Mouse (Mus musculus) limb, embryonic 10.5 days (tissue): ENCODE results near the gene Pipox. TPM values are rescaled to one million over a fixed set of nuclear protein-coding genes. Genes with fewer than 3 reads are reported as not detected.

Source experiments
- DNase-seq: peaks from one replicate; pipeline ENCODE4 v3.0.0-alpha.2; 2017; ENCODE audit warnings: low spot score
- H3K27ac ChIP-seq: fragments of 300-500 bp; sonication (generic); 2 replicates; pipeline ENCODE4 v1.5.1; 2016; ENCODE audit warnings: mild to moderate bottlenecking
- H3K27me3 ChIP-seq: fragments of 300-500 bp; sonication (generic); 2 replicates; pipeline ENCODE4 v1.6.1; 2016; ENCODE audit warnings: low read depth, mild to moderate bottlenecking; ENCODE audit not compliant: poor library complexity, severe bottlenecking
- H3K36me3 ChIP-seq: fragments of 300-500 bp; sonication (generic); 2 replicates; pipeline ENCODE4 v1.6.1; 2016; ENCODE audit warnings: mild to moderate bottlenecking, moderate library complexity
- H3K4me1 ChIP-seq: fragments of 300-500 bp; sonication (generic); 2 replicates; pipeline ENCODE4 v1.6.1; 2016
- H3K4me3 ChIP-seq: fragments of 300-500 bp; sonication (generic); 2 replicates; pipeline ENCODE4 v1.5.1; 2016; ENCODE audit warnings: mild to moderate bottlenecking, moderate library complexity
- H3K9me3 ChIP-seq: fragments of 300-500 bp; sonication (generic); replicated peaks from 2 replicates; pipeline ENCODE4 v1.6.1; 2016; ENCODE audit warnings: mild to moderate bottlenecking
- WGBS: fragments of 180-500 bp; shearing (Covaris S2); methylation state at CpG from one replicate; pipeline ENCODE4 v1.1.7; 2016; 5-methylcytosine and 5-hydroxymethylcytosine counted together
- polyA plus RNA-seq: library from polyadenylated mRNA; unstranded; fragments of >200 nt; fragmentation: Nextera tagmentation; extraction: Ambion mirVana; gene quantifications from 2 replicates; pipeline ENCODE4 v1.2.1, GENCODE M21; 2016

Gene Pipox
- polyA plus RNA-seq, 1 experiment from 2014 or later = 0.48 TPM

DNA sequence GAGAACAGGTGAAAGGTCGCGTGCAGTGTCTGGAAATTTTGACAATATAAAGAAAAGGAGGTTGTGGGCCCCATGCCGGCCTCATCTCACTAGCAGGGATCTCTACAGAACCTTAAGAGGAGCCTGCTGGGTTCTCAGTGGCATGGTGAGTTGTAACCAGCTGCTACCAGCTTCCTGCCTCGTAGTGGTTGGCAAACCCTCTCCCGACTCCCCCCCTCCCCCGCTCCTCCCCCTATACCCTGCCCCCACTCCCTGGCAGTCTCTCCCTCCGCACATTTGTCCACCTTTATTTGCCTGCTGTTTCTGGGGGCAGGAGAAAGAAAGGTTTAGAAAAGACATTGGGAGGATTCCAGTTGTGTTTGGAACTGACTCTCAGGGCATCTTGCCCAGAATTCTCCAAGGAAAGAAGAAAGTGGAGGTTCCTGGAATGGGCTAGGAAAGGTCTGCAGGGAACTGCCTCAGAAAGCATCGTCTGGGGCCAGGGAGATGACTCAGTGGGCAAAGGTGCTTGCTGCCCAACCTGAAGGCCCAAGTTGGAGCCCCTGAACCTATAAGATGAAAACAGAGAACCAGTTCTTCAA is 8.0 kb upstream of the Pipox start:
- DNase-seq = no peak
- no peaks in the 10 kb centered on the region for H3K9me3 ChIP-seq
- H3K4me3 ChIP-seq = no peak overlapping the region
- no peaks in the 10 kb centered on the region for H3K36me3 ChIP-seq
- WGBS = 46% methylated on average over 8 of the region's 8 CpGs
- H3K4me1 ChIP-seq = peaks cover 23% of the 10 kb centered on the region
- H3K27ac ChIP-seq = no peak overlapping the region
- peaks cover 83% of the 10 kb centered on the region for H3K27me3 ChIP-seq

DNA sequence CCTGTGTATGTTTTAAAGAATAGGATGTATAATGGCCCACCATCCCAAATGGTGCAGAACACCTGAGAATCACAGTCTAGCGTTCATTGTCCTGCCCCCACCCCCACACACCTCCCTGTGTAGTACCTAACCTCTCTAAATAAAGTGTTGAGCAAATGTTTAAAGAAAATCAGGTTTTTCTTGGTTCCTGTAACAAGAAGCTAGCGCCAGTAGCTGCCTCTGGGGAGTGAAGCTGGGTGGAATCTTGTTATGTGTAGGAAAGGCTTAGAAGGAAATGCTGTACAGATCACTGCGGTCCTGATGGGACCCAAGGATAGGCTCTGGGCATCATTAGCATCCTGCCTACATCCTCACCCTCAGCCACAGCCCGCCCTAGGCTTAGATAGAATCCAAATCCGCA is 7.5 kb upstream of the Pipox start:
- WGBS = 65% methylated on average over 5 of the region's 5 CpGs
- Histone ChIP-seq H3K27ac (no peak overlapping the region), H3K36me3 (no peaks in the 10 kb centered on the region), H3K27me3 (peaks cover 84% of the 10 kb centered on the region), H3K9me3 (no peaks in the 10 kb centered on the region), H3K4me3 (no peak overlapping the region), H3K4me1 (peaks cover 21% of the 10 kb centered on the region)
- DNase-seq = no peak

DNA sequence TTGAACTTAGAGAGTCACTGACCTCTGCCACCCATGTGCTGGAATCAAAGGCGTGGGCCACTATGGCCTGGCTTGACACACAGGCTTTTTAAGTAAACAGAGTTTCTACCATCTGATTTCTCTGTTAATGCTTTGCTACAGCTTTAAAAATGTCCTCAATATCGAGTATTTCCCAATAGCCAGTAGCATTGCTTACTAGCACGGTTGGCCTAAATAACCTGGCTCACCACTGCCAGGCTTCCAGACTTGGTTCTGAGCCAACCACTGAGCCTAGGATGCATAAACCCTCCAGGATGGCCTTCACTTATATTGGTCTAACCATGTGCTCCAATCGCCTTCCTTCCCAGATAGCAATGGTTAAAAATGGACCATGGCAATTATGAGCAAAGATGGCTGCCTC is 6.8 kb upstream of the Pipox start:
- Histone ChIP-seq H3K27me3 (peaks cover 88% of the 10 kb centered on the region), H3K4me3 (no peak overlapping the region), H3K9me3 (no peaks in the 10 kb centered on the region), H3K36me3 (no peaks in the 10 kb centered on the region), H3K4me1 (peaks cover 21% of the 10 kb centered on the region), H3K27ac (no peak overlapping the region)
- 89% methylated on average over 4 of the region's 4 CpGs for WGBS
- no peak for DNase-seq

DNA sequence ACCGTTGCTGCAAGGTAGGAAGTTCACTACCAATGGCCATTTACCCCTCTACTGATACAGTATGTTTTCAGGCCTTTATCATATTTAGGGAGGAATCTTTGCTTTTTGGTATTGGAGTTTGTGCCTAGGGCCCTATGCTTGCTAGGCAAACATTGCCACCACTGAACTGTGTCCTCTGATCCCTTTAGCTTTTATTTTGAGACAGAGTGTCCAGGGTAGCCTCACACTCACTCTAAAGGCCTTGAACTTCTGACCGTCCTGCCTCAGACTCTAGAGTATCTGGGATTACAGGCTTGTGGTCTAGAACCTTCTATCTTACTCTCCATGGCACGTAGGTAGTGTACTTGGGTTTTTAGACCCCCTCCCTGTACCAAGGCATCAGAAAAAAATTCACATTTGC is 6.3 kb upstream of the Pipox start:
- Histone ChIP-seq H3K9me3 (no peaks in the 10 kb centered on the region), H3K4me1 (peaks cover 21% of the 10 kb centered on the region), H3K27ac (no peak overlapping the region), H3K36me3 (no peaks in the 10 kb centered on the region), H3K4me3 (no peak overlapping the region), H3K27me3 (peaks cover 89% of the 10 kb centered on the region)
- no peak for DNase-seq
- WGBS = 89% methylated on average over 3 of the region's 3 CpGs

DNA sequence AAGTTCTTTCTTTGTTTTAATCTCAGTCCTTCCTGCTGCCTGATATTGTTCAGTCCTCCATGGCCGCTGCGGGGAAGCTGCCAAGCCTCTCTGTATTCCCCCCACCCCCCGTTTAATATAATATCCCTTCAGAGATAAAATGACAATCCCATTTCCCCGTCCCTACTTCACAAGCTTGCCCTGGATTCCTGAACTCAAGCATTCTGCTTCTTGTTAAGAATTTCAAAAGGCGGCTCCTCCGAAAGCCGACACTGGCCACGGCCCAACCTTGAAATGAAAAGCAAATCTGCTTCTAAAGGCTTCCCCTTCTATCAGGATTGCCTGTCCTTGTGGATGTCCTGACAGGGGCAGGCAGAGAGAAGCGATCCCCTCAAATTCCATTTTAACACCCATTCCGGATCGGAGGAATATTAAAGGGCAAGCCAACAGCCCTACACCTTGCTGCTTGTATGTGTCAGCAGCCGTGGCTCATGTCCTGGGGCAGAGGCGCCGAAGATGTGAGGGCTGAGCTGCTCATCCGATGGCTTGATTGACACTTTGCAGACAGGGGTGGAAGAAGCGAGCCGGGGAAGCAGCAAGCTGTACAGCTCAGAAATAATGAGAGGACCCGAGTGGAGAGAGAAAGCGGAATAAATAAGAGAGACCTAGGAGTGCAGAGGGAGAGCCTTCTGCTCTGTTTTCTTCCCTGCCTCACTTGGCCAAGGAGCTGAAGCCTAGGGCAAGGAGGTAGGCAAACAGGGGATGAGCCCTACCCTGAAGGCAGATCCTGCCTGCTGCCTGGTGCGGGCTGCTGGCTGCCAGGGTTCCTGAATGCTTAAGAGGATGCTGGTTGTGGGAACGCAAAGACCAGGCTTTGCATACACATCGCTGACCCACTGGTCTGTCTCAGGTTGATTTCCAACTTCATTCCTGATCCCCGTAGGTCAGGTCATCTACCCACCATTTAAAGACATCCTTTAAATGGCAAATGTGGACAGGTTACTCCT is 3.2 kb upstream of the Pipox start:
- 0 out of 2 replicates have a peak overlapping the region, but pooled peaks have one; percentile 1 for H3K4me3 ChIP-seq
- H3K27me3 ChIP-seq = peaks cover 94% of the 10 kb centered on the region
- H3K9me3 ChIP-seq = no peaks in the 10 kb centered on the region
- peaks cover 33% of the 10 kb centered on the region for H3K4me1 ChIP-seq
- no peaks in the 10 kb centered on the region for H3K36me3 ChIP-seq
- WGBS = 32% methylated on average over 23 of the region's 23 CpGs
- DNase-seq = peak; percentile 33
- H3K27ac ChIP-seq = no peak overlapping the region

DNA sequence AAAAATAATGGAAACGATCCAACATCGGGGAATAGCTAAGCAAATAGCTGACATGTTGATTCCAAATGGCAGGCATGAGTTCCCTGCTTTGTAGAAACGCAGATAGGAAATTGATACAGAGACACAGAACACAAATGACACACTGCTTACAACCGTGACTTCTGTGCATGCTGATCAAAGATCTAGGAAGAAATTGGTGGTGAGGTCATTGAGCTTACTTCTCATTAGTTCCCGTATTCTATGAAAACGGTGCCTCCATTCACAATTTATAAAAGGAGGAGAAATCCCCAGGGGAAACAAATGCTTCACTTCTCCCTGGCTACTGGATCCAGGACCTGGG is 2.6 kb upstream of the Pipox start:
- Histone ChIP-seq H3K4me3 (no peak overlapping the region), H3K27me3 (peaks cover 93% of the 10 kb centered on the region), H3K27ac (no peak overlapping the region), H3K36me3 (no peaks in the 10 kb centered on the region), H3K4me1 (peaks cover 27% of the 10 kb centered on the region), H3K9me3 (no peaks in the 10 kb centered on the region)
- no peak for DNase-seq
- 69% methylated on average over 6 of the region's 6 CpGs for WGBS

DNA sequence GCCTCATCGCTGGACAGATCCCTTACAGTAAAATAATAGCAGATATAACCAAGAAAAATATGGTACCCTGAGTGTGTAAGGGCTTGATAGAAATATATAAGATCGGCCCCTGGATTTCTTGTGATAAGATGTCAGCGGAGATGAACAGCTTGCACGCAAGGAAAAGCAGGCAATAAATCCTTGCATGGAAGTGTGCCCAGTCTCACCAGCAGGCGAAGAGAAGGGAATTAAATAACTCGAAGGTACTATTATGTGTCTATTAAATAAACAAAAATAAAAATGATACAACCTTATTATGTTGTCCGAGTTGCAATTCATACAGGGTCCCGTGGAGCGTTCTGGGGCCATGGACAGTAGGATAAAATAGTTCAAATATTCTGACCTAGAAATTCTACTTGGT is 2.1 kb upstream of the Pipox start:
- H3K9me3 ChIP-seq = no peaks in the 10 kb centered on the region
- H3K4me1 ChIP-seq = peaks cover 27% of the 10 kb centered on the region
- H3K27me3 ChIP-seq = peaks cover 92% of the 10 kb centered on the region
- WGBS = 89% methylated on average over 9 of the region's 9 CpGs
- no peak for DNase-seq
- no peak overlapping the region for H3K4me3 ChIP-seq
- no peak overlapping the region for H3K27ac ChIP-seq
- no peaks in the 10 kb centered on the region for H3K36me3 ChIP-seq

DNA sequence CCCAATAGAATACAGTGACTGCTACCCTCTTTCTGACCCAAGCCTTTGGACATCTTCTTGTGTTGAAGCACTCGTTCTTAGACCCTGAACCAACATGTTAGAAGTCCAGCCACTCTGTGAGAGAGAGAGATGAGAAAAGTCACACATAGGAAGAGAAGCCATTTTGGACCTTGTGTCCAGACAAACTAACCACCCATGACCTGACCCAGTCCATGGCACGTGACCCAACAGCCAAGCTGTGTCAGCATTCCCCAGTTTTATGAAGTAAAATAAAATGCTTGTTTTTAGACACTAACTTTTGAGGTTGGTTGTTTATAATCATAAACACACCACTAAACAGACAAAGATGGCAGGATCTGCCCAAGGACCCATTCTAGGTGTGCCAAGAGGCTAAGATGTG is 1.1 kb upstream of the Pipox start:
- no peak overlapping the region for H3K27ac ChIP-seq
- WGBS = 84% methylated on average over 2 of the region's 2 CpGs
- peaks cover 31% of the 10 kb centered on the region for H3K4me1 ChIP-seq
- peaks cover 89% of the 10 kb centered on the region for H3K27me3 ChIP-seq
- H3K36me3 ChIP-seq = no peaks in the 10 kb centered on the region
- DNase-seq = no peak
- H3K4me3 ChIP-seq = no peak overlapping the region
- H3K9me3 ChIP-seq = no peaks in the 10 kb centered on the region

DNA sequence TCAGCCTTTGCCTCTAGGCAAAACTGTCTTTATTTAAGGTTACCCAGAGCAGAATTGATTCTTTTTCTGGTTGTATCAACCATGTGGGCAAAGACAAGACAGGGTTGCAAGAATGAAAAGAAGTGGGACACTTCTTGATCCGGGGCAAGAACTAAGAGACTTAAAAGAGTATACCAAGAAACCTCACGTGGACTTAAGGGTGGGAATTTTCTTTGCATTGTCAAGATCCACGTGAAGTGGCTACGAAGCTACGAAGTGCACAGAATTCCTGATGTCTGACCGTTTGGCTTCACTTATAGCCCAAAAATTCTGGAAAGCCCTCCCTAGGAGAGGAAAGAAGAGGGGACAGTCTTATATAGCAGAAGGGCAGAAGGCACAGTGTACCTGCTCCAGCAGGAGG is 613 bp downstream of the Pipox start:
- Histone ChIP-seq H3K4me3 (no peak overlapping the region), H3K27me3 (peaks cover 72% of the 10 kb centered on the region), H3K27ac (peak overlapping the region; percentile 6; the same call in 1 of the 2 replicates), H3K4me1 (peaks cover 31% of the 10 kb centered on the region), H3K36me3 (no peaks in the 10 kb centered on the region), H3K9me3 (no peaks in the 10 kb centered on the region)
- DNase-seq = no peak
- WGBS = 35% methylated on average over 6 of the region's 6 CpGs

DNA sequence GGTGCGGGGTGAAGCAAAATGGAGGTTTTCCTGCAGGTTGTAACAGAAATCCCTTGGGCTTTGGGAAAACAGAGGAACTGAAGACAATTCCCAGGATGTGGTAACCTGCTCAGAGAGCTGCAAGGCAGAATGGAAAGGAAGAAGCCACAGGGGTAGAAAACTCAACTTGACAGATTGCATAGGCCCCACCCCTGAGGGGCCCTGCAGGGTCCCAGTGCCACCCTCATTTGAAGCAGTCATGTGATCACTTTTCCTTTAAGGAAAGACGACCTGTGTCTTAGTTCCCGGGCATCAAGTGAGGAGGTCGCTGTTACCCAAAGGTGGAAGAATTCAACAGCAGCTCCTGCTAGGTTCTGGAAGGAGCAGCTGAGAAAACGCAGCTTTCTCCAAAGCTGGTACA is 1.0 kb downstream of the Pipox start:
- H3K36me3 ChIP-seq = no peaks in the 10 kb centered on the region
- 9% methylated on average over 5 of the region's 5 CpGs for WGBS
- no peak overlapping the region for H3K4me3 ChIP-seq
- no peaks in the 10 kb centered on the region for H3K9me3 ChIP-seq
- H3K27me3 ChIP-seq = peaks cover 68% of the 10 kb centered on the region
- peaks cover 31% of the 10 kb centered on the region for H3K4me1 ChIP-seq
- H3K27ac ChIP-seq = no peak overlapping the region
- no peak for DNase-seq

DNA sequence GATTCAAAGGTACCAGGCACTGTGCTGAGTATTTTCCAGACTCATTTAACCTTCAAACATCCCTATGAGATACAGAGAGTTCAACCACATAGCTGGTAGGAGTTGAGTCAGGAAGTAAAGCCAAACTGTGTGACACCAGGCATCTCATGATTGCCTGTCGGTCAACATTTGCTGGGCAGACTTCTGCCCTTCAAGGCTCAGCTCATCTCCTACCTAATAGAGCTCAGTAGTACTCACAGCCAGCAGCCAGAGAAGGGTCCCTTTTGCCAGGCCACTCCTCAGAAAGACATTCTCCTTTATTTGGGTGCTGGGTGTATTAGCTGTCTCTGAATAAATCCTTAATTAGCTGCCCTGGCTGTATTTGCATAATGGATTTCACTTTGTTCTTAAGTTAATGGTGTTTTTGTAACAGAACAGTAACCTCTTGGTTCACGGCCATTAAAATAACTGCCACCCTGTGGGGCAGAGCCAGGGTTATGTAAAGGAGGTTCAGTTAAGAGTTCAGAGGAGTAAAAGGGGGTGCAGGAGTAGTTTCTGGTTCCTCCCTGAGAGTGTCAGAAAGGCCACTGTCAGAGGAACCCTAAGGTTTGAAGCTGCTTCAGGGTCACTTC is 3.1 kb downstream of the Pipox start:
- no peak overlapping the region for H3K4me3 ChIP-seq
- no peak for DNase-seq
- H3K27me3 ChIP-seq = peaks cover 60% of the 10 kb centered on the region
- H3K9me3 ChIP-seq = no peaks in the 10 kb centered on the region
- H3K36me3 ChIP-seq = no peaks in the 10 kb centered on the region
- H3K4me1 ChIP-seq = peaks cover 36% of the 10 kb centered on the region
- no peak overlapping the region for H3K27ac ChIP-seq
- WGBS = 44% methylated on average over 2 of the region's 2 CpGs

DNA sequence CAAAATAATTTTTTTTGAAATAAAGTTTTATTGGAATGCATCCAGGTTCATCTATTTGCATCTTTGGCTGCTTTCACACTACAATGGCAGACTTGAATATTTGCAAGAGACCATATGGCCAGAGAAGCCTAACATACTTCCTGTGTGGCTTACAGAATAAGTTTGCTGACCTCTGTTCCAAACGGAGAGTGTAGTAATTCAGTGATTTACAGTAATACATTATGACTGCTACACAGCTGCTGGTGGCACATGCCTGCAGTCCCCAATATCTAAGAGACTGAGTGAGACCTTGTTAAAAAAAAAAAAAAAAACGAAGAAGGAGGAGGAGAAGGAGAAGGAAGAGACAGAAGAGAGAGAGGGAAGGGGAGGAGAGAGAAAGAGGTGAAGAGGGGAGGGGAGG is 4.4 kb downstream of the Pipox start:
- Histone ChIP-seq H3K27me3 (peaks cover 61% of the 10 kb centered on the region), H3K27ac (no peak overlapping the region), H3K9me3 (no peaks in the 10 kb centered on the region), H3K4me1 (peaks cover 49% of the 10 kb centered on the region), H3K36me3 (no peaks in the 10 kb centered on the region), H3K4me3 (no peak overlapping the region)
- DNase-seq = no peak
- 49% methylated on average over 2 of the region's 2 CpGs for whole genome bisulfite sequencing

DNA sequence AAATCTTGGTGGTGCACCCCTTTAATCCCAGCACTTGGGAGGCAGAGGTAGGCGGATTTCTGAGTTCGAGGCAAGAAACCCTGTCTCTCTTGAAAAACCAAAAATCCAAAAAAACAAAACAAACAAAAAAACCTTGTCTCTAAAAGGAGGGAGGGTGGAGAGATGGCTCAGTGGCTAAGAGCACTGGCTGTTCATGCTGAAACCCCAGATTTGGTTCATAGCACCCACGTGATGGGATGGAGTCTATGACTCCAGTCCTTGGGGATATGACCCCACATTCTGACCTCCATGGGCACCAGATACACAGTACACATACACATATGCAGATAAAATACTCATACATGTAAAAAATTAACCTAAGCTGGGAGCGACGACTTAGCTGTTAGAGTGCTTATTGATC is 5.0 kb downstream of the Pipox start:
- H3K36me3 ChIP-seq = no peaks in the 10 kb centered on the region
- no peak overlapping the region for H3K27ac ChIP-seq
- H3K27me3 ChIP-seq = peaks cover 57% of the 10 kb centered on the region
- H3K4me3 ChIP-seq = no peak overlapping the region
- H3K4me1 ChIP-seq = peaks cover 48% of the 10 kb centered on the region
- no peaks in the 10 kb centered on the region for H3K9me3 ChIP-seq
- 88% methylated on average over 5 of the region's 5 CpGs for WGBS
- no peak for DNase-seq
